Mouse (Mus musculus): ENCODE results near the gene Baz2a.
"Not testable (repeated sequence)": the region's sequence is repeated elsewhere in the genome, so short reads cannot be mapped to it uniquely, and the experiment has no call there.

Baz2a gene

DNA sequence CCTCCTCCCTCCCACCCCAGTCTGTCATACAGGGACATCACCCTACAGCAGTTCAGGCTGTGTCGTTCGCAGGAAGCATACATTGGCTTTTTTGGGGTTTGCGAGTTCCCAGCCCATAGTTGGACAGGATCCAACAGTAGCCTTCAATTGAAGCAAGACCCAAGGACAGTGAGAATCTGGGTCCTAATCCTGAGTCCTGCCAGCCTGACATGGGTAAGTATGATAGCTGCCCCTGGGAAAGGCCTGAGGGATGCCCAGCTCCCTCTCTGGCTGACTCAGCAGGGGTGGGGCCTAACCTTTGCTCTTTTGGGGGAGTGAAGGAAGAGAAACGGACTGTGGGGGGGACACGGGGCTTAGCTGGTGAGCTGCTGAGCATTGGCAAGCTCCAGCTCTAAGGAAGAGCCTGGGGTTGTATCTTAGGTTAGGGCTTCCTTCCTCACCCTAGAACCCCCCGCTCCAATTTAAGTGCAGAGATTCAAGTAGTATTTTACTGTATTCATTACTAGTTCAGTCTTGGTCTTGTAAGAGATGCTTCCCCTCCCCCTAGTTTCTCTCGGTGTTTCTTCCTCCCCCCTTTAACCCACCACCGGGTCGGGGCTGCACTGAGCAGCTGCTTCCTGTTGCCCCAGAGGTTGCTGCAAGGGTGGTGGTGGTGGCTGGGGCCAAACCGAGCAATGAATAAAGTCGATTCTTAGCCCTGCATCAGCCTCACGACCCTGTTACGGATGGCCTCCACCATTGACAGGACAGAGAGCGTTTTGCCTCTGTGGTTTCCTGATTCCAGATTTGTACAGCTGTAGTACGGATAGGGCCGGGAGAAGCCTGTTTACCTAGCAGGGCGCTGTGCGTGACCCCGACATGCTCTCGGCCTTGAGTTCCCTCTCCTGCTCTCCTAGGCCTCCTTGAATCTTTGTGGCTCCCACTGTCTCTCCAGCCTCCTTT is at the start of gene Baz2a:
Baz2a (plus strand) TSS at position 14 of the 942 bp plus-strand sequence.
- no peak for DNase-seq (ENCODE audit: low read depth, low spot score)

DNA sequence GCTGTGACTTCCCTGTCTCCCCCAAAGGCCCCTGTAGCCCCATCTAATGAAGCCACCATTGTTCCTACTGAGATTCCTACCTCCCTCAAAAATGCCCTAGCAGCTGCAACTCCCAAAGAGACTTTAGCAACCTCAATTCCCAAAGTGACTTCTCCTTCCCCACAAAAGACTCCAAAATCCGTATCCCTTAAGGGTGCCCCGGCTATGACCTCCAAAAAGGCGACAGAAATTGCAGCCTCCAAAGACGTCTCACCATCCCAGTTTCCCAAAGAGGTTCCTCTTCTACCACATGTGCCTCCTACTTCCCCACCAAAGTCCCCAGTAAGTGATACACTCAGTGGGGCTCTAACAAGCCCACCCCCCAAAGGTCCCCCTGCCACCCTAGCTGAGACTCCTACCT is 49.7 kb upstream of the Baz2a start:
- DNase-seq (ENCODE audit: low read depth, low spot score): no peak

DNA sequence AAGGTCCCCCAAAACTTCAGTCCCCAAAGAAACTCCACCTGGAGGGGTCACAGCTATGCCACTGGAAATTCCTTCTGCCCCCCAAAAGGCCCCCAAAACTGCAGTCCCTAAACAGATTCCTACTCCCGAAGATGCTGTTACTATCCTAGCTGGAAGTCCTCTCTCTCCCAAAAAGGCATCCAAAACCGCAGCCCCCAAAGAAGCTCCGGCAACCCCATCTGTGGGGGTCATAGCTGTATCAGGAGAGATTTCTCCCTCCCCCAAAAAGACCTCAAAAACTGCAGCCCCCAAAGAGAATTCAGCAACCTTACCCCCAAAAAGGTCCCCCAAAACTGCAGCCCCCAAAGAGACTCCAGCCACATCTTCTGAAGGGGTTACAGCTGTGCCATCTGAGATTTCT is 48.9 kb upstream of the Baz2a start:
- no peak for DNase-seq (ENCODE audit: low read depth, low spot score)

DNA sequence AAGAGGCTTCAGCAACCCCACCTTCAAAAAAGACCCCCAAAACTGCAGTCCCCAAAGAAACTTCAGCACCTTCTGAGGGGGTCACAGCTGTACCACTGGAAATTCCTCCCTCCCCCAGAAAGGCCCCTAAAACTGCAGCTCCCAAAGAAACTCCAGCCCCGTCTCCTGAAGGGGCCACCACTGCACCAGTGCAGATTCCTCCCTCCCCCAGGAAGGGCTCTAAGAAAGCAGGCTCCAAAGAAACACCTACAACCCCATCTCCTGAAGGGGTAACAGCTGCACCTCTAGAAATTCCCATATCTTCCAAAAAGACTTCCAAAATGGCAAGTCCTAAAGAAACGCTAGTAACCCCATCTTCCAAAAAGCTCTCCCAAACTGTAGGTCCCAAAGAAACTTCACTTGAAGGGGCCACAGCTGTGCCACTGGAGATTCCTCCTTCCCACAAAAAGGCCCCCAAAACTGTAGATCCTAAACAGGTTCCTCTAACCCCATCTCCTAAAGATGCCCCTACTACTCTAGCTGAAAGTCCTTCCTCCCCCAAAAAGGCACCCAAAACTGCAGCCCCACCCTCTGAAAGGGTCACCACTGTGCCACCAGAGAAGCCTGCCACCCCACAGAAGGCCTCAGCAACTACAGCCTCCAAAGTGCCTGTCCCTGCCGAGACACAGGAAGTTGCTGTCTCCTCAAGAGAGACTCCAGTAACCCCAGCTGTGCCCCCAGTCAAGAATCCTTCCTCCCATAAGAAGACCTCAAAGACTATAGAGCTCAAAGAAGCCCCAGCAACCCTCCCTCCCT is 48.1 kb upstream of the Baz2a start:
- DNase-seq (ENCODE audit: low read depth, low spot score): no peak

DNA sequence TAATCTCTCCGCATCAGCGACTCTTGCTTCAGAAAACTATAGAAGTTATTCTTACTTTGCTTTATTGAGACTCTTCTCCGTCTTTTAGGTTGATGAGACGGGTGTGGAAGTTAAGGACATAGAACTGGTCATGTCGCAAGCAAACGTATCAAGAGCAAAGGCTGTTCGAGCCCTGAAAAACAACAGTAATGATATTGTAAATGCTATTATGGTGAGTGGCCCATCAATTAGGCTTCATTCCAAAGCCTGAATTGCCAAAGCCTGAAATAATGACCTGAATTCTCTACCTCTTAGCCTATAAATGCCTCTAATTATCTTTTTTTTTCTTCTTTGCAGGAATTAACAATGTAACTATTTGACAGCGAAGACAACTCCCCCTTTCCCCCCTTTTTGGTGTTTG is 43.2 kb upstream of the Baz2a start:
- DNase-seq (ENCODE audit: low read depth, low spot score): no peak

DNA sequence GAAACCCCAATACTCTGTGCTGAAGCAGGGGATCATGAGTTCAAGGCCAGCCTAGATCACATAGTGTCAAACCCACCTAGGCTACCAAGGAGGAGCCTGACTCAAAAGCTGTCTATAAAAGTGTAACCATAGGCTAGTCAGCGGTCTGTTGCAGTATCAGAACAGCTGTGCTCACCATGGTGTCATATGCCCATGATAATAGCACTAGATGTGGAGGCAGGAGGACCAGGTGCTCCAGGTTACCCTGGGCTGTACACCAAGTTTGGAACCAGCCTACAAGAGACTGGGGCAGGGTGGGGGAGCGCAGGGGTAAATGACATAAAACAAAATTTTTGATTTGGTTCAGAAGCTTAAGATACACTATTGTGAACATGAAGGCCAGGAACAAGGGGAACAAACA is 41.6 kb upstream of the Baz2a start:
- DNase-seq (ENCODE audit: low read depth, low spot score): no peak

DNA sequence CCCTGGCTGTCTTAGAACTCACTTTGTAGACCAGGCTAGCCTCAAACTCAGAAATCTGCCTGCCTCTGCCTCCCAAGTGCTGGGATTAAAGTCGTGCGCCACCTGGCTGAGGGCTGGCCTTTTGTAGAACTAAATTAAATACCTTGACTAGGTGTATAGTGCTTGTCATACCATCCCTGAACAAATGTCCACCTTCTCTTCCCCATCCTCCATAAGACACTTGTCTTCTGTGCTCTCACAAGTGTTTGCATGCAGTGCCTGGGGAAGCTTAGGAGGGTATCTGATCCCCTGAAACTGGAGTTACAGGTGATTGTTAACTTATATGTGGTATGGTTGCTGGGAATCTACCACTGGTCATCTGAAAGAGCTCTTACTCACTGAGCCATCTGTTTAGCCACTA is 41.0 kb upstream of the Baz2a start:
- DNase-seq (ENCODE audit: low read depth, low spot score): no peak

DNA sequence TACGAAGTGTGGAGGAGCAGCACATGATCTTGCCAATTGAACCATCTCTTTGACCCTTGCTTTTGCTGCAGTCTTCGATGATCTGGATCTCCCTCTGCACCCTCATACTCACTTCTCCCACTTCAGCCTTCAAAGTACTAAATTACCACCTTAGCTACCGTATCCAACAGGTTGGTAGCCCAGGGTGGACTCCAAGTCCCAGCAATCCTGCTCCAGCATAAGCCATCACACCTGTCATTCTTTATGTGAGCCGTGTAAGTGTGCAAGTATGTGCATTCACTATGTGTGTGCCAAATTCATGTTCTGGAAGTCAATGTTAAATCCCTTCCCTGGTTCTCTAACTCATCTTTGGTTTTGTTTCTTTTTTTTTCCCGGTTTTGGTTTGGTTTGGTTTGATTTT is 39.8 kb upstream of the Baz2a start:
- no peak for DNase-seq (ENCODE audit: low read depth, low spot score)

DNA sequence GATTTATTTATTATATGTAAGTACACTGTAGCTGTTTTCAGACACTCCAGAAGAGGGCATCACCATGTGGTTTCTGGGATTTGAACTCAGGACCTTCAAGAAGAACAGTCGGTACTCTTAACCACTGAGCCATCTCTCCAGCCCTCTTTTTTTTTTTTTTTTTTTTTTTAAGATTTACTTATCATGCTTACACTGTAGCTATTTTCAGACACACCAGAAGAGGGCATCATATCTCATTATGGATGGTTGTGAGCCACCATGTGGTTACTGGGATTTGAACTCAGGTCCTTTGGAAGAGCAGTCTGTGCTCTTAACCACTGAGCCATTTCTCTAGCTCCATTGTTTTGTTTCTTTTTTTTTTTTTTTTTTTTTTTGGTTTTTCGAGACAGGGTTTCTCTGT is 39.2 kb upstream of the Baz2a start:
- not testable (repeated sequence) for DNase-seq (ENCODE audit: low read depth, low spot score)

DNA sequence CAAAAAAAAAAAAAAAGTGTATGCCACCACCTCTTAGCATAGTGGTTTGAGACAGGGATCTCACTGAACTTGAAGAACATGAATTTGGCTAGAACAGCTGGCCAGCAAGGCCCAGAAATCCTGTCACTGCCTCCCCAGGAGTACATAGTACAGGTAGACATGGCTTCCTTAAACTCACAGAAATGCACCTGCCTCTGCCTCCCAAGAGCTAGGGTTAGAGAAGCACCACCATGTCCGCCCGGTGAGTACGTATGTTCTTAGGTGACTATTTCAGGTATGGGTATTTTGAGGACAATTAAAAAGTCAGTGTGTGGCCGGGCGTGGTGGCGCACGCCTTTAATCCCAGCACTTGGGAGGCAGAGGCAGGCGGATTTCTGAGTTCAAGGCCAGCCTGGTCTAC is 38.4 kb upstream of the Baz2a start:
- no peak for DNase-seq (ENCODE audit: low read depth, low spot score)

DNA sequence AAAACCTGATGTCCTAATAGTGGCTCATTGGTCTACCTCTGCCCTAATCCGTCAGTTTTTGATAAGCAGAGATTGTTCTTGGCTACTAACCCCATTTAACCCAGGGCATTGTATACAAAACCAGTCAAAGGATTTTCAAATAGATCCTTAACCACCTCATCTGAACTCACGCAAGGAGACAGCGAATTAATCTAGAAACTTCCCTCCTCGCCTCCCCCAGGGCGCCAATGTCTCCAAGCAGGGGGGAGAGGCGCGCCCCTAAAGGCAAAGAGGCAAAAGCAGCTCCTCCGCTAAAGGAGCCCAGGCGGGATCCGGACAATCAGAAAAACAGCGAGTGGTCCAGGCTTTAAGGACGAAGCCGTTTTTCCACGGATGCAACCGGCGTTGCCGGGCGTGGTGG is 33.2 kb upstream of the Baz2a start:
- DNase-seq (ENCODE audit: low read depth, low spot score): no peak

DNA sequence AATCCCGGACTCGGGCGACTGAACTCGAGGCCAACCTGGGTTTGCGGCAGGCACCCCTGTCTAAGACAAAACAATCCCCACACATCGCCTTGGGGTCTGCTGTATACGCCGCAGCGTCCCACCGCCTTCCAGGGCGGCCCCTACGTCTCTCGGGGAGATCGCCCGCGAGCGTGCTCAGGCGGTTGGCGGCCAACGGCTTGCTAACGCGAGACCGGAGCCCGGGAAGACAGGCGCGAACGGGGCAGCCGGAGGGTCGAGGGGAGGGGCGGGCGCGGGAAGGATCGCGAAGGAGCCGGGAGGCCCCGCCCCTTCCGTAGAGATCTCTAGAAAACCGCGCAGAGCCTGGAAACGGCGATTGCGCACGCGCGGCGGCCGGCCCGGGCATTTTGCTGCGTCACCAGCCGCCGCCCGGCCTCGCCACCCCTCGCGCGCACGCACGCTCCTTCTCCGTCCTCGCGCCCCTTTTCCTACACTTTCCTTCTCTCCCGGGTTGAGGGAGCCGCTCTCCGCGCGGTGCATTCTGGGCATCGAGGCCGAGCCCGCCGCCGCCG is 32.7 kb upstream of the Baz2a start, which contains the start of gene Ptges3:
Ptges3 (plus strand) TSS at position 354 of the 551 bp plus-strand sequence.
- peak; percentile 95 for DNase-seq (ENCODE audit: low read depth, low spot score)

DNA sequence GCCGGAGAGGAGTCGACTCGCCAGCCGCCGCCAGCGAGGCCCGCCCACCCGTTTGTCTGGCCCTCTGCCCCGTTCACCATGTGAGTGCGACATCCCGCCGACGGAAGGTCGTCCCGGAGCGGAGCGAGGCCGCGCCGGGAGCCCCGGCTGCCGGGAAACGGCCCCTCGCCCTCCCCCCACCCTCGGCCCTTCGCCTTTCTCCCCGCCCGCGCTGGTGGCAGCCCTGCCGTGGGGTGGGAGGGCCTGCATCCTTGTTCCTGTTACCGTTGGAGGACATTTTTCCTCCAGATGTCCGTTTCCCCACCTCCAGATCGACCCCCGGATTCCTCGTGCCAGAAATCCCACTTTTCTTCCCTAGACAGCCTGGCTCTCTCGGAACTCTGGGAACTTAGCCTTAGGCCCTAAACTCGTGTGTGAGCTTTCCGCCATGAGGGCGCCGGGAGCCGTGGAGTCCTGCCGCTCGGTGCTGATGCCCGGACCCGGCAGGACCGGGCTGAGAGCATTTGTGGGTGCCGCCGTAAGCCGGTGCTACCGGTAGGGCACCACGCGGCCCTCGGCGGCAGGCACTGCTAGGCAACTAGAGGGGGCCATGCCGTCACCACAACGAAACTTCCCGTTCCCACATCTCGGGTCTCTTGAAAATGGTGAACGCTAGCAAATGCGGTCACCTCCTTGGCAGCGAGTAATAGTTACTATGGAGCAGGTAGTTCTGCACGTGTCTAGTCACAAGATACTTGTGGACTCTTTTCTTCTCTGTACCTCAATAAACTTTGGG is 32.0 kb upstream of the Baz2a start:
- peak; percentile 52 for DNase-seq (ENCODE audit: low read depth, low spot score)

DNA sequence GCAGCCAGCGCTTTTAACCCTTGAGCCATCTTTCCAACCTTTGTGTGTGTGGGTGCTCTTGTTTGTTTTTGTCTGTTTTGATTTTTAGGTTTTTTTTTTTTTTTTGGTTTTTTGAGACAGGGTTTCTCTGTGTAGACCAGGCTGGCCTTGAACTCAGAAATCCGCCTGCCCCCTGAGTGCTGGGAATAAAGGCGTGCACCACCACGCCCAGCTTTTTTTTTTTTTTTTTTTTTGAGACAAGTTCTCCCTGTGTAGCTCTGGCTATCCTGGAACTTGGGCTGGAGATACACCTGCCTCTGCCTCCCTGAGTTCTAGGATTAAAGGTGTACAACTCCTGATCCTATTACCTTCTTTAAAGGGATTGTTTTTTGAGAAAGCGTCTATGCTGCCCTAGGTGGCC is 30.3 kb upstream of the Baz2a start:
- no peak for DNase-seq (ENCODE audit: low read depth, low spot score)

DNA sequence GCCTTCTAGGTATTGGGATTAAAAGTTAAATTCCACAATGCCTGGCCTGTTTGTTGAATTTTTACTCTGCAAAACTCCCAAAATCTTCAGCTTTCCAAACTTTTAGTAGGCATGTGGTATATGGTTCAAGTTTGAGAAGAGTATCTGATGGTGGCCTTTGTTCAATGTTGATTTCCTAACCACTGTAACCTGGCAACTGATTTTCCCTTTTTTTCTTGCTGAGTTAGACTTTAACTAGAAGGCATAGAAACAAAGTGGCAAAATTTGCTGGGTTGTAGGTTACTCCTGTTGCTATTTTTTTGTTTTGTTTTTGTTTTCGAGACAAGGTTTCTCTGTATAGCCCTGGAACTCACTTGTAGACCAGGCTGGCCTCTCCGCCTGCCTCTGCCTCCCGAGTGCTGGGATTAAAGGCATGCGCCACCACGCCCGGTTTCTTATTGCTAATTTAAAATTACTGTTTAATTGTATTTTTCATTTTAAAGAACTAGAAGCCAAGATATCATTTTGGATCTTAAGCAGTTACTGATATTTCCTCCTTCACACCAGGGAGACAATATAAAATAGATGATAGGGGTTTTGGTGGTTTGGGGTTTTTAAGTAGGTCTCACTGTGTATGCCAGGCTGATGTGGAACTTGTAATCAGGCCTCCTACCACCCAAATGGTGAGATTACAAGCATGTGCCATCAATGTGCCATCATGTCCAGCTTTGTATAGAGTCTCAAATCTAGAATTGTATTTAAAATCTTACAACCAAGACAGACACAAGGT is 29.0 kb upstream of the Baz2a start:
- DNase-seq (ENCODE audit: low read depth, low spot score): no peak

DNA sequence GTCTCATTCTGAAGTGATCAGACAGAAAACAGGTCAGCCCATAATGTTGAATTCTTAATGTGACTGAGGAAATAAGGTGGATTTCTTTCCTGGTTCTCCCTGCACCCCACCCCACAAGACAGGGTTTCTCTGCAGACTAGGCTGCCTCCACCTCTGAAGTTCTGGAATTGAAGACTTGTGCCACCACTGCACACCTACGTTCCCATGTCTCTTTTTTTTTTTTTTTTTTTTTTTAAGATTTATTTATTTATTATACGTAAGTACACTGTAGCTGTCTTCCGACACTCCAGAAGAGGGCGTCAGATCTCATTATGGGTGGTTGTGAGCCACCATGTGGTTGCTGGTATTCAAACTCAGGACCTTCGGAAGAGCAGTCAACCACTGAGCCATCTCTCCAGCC is 25.3 kb upstream of the Baz2a start:
- no peak for DNase-seq (ENCODE audit: low read depth, low spot score)

DNA sequence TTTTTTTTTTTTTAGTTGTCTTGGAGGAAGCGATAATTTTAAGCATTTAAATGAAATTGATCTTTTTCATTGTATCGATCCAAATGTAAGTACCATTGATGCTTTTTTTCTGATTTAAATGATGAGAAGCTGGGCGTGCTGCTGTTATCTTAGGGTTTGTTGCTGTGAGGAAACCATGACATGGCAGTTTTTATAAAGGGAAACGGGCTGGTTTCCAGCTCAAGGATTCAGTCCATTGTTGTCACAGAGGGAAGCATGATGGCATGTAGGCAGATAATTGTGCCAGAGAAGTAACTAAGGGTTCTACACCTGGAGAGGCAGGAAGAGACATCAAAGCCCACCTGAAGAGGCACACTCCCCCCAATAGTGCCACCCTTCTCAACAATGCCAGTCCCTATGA is 22.2 kb upstream of the Baz2a start:
- no peak for DNase-seq (ENCODE audit: low read depth, low spot score)

DNA sequence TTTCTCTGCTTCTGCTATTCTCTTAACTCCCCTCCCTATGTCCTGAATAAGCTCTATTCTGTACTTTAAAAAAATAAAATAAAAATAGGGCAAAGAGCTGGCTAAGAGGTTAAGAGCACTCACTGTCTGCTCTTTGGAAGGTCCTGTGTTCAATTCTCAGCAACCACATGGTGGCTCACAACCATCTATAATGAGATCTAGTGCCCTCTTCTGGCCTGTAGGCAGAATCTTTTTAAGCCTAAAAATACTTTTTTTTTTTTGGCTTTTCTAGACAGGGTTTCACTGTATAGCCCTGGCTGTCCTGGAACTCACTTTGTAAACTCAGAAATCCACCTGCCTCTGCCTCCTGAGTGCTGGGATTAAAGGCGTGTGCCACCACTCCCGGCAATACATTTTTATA is 20.9 kb upstream of the Baz2a start:
- not testable (repeated sequence) for DNase-seq (ENCODE audit: low read depth, low spot score)

DNA sequence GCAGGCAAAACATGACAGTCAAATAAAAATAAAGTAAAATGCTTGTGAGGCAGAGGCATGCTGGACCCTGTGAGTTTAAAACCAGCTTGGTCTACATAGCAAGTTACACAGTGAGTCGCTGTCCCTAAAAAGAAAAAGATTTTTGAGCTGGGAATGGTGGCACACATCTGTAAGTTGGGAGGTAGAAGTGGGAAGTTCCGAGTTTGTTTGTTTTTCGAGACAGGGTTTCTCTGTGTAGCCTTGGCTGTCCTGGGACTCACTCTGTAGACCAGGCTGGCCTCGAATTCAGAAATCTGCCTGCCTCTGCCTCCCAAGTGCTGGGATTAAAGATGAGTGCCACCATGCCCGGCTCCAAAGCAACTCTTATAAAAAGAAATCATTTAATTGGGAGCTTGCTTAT is 13.1 kb upstream of the Baz2a start:
- DNase-seq (ENCODE audit: low read depth, low spot score): not testable (repeated sequence)

DNA sequence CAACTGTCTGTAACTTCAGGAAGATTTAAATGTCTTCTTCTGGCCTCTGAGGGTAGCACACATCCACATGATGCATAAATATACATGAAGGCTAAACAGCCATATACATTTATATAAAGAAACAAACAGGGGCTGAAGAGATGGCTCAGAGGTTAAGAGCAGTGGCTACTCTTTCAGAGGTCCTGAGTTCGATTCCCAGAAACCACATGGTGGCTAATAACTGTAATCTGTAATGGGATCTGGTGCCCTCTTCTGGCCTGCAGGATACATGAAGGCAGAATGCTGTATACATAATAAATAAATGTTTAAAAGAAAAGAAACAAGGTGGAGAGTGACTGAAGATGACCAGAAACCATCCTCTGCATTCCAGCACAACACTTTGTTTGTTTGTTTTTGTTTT is 10.9 kb upstream of the Baz2a start:
- no peak for DNase-seq (ENCODE audit: low read depth, low spot score)

Data from forelimb bud, embryonic 11.5 days (tissue).